Mouse (Mus musculus): ENCODE measurements around the gene Fxyd6.

The Fxyd6 gene

DNA sequence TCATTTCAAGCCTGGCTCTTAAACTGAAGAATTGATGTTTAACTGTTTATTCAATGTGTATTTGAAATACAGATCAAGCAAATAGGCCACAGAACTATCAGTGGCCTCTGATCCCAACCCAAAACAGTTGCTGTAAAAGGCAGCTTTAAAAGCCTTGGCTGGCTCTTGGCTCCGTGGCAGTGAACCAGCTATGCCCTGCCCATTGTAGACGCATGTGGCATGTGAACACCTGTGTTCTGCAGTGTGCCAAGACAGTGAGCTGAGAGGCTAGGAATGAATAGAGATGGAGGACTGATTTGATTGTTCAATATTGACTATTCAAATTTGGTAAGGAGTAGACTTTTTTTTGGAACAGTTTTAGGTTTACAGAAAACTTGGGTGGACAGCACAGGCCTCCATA, 6.9 kb downstream of the Fxyd6 start:
- DNase-seq (ENCODE audit: low spot score): no peak

- DNase-seq (ENCODE audit: low spot score): no peak
Measured at GRCm38 (mm10) chr9:45380411-45381251, 10.6 kb downstream of the Fxyd6 start.

GRCm38 (mm10) chr9:45382336-45382735, 12.4 kb downstream of the Fxyd6 start:
- no peak for DNase-seq (ENCODE audit: low spot score)

- DNase-seq (ENCODE audit: low spot score): no peak
Measured at GRCm38 (mm10) chr9:45382834-45383233, 12.8 kb downstream of the Fxyd6 start.

- DNase-seq (ENCODE audit: low spot score): no peak
Measured at GRCm38 (mm10) chr9:45383883-45384282, 13.9 kb downstream of the Fxyd6 start.

DNA sequence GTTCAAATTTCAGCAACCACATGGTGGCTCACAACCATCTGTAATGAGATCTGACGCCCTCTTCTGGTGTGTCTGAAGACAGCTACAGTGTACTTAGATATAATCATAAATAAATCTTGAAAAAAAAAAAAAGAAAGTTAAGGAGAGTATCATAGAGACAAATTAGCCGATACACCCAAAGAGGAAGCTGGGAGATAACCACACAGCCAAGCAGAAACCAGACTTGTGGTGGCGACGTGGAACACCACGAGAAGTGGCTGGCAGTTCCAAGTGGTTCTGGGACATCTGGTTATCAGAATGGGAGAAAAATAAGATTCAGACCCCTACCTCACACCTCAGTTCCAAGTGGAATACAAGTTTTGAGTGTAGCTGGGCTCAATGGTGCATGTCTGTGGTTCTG, 16.7 kb downstream of the Fxyd6 start:
- no peak for DNase-seq (ENCODE audit: low spot score)

DNA sequence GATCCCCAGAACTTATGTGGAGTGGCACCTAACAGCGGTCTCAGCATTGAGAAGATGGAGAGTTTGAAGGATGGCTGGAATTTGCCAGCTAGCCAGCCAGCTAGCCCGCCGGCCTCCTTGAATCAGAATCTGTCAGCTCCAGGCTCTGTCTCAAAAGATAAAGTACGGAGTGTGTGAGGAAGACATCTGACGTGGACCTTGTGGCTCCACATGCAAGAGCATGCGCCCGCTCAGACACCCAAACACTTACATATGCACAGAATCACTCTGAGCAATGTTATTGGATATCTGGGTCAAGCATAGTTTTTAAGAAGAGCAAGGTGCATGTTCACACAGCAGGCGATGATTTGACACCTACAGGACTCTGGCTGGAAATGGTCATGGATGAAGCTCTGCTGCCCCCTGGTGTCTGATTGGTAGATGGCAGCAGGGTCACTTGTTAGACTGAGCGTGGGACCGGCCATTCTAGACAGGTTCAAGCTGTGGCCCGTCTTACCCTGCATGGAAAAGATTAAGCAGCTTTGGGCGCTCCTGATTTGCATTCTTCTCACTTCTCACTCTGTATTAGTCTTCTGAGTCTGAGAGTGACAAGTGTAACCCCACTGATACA, 18.5 kb downstream of the Fxyd6 start:
- DNase-seq (ENCODE audit: low spot score): peak; percentile 94

DNA sequence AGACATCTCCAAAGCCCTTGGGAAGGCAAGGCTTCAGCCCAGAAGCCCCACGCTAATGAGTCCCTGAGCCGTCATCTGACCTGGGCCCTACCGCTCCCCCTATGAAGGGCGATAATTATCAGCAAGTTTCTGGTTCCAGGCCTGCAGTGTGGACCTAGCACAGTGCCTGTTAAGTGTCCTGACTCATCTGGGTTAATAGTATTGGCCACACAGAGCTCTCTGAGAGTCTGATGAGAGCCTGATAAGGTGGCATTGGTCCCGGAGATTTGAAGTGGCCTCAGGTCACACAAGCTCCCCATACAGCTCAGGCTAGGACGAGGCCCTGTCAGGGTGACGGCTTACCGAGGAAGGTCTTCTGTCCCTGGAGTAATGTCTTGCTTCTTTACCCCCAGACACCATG, 19.6 kb downstream of the Fxyd6 start:
- no peak for DNase-seq (ENCODE audit: low spot score)

- no peak for DNase-seq (ENCODE audit: low spot score)
Measured at GRCm38 (mm10) chr9:45391299-45391698, 21.3 kb downstream of the Fxyd6 start.

GRCm38 (mm10) chr9:45395218-45395617, 25.2 kb downstream of the Fxyd6 start:
- DNase-seq (ENCODE audit: low spot score): no peak

GRCm38 (mm10) chr9:45395796-45396195, 25.8 kb downstream of the Fxyd6 start:
- no peak for DNase-seq (ENCODE audit: low spot score)

DNA sequence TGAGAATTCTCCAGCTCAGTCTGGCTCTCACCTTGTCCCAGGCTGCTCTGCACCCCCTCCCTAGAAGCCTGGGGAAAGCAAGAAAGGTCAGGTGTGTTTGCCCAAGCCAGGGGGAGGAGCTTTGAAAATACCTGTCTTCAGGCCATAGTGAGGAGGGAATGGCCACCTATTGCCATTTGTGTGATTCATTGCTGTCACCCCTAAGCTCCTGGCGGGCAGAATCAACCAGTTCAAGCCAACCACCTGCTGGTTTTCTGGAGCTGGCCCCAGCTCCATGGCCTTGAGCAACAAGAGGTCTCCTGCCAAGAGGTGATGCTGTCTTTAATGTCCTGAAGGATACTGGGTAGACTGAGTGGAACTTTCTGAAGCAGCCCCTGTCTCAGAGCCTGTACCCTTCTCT, 28.4 kb downstream of the Fxyd6 start:
- DNase-seq (ENCODE audit: low spot score): no peak

- DNase-seq (ENCODE audit: low spot score): no peak
Measured at GRCm38 (mm10) chr9:45399434-45399833, 29.4 kb downstream of the Fxyd6 start, which contains the start of gene Fxyd2. Fxyd2 (plus strand) TSS chr9:45399669.

DNA sequence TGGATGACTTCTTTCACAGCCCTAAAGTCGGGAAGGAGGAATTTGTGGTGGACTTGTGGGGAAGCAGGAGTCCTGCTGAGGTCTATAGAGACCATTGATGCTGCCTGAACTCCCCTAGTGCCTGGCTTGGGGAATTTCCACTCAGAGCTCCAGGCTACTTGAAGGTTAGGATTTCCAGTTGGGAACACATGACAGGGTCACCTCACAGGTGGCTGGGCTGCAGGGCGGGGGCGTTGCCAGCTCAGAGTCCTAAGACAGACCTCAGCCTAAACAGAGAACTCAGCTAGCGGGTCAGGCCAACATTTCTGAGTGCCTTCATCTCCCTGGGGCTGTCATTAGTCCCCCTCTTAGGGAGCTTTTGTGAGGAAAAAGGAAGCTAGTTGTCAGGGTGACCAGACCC, 31.9 kb downstream of the Fxyd6 start:
- no peak for DNase-seq (ENCODE audit: low spot score)

GRCm38 (mm10) chr9:45402957-45403356, 33.0 kb downstream of the Fxyd6 start:
- DNase-seq (ENCODE audit: low spot score): no peak

DNA sequence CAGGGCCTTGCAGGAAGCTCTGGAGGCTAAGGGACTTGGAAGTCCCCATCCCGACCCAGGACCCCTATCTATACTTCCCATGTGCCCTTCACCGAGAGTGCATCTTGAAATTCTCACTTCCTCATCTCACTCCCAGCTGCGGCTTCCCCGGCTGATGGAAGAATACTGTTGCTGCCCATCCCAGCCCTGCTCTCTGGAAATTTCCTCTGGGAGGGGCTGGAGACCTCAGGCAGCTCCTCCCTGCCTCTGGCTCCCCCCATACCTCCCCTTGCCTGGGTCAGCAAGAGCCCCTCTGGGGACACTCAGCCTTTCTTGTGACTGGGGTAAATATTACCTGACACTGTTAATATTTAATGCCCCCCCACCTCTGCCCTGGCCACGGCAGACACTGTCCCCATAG, 35.7 kb downstream of the Fxyd6 start:
- no peak for DNase-seq (ENCODE audit: low spot score)

- DNase-seq (ENCODE audit: low spot score): no peak
Measured at GRCm38 (mm10) chr9:45406808-45407207, 36.8 kb downstream of the Fxyd6 start.

- peak; percentile 95 for DNase-seq (ENCODE audit: low spot score)
Measured at GRCm38 (mm10) chr9:45407706-45408675, 38.0 kb downstream of the Fxyd6 start.

DNA sequence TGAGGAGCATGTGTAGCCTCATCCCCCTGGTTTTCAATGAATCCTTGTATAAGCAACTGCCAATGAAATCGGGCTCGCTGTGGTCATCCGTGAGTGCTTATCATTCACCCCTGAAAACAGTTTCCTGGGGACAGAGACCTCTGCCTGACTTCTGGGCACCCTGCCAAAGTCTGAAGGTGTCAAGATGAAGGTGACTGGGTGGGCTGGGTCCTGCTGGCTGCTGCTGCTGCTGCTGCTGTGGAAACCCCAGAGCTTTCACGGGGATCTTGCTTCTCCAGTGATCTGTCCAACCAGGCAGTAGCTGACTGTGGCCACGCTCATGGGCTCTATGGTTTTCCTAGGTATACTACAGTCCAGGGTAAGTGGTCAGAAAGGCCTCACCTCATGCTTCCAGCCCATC, 40.2 kb downstream of the Fxyd6 start:
- DNase-seq (ENCODE audit: low spot score): no peak

GRCm38 (mm10) chr9:45410614-45411013, 40.6 kb downstream of the Fxyd6 start:
- DNase-seq (ENCODE audit: low spot score): no peak

DNA sequence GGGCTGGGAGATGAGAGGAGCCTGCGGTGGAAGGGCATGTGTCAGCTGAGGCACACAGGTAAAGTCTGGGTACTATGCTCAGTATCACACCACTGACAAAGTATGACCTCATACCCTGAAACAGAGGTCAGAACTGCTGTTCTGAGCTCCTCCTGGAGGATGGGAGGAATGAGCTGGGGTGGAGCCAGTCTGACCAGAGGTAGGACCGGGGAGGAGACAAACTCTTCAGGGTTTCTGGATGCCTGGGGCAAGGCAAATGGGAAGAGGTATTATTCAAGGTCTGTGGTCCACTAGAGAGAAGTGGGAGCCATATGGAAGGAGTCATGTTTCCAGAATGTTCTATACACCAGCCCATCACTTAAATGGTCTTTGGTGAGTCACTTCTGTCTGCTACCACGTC, 41.1 kb downstream of the Fxyd6 start:
- no peak for DNase-seq (ENCODE audit: low spot score)

DNA sequence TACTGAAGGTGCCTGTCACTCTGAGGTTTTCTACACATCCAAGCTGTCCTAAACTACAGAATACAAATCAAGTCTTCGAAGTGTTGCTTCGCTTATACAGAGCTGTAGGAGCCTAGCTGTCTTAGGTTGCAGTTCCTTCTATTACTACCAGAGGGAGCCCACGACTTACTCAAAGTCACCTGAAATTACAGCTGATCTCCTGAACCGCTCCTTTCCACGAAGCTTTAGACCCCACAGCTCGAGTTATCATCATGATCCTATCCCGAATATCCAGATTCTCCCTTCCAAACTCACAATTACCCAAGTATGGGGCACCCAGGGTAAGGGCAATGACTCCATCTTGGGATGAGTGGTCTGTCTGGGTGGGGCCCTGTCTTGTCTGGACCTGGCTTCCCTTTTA, 41.8 kb downstream of the Fxyd6 start:
- DNase-seq (ENCODE audit: low spot score): no peak
